In the genomic region with DNA sequence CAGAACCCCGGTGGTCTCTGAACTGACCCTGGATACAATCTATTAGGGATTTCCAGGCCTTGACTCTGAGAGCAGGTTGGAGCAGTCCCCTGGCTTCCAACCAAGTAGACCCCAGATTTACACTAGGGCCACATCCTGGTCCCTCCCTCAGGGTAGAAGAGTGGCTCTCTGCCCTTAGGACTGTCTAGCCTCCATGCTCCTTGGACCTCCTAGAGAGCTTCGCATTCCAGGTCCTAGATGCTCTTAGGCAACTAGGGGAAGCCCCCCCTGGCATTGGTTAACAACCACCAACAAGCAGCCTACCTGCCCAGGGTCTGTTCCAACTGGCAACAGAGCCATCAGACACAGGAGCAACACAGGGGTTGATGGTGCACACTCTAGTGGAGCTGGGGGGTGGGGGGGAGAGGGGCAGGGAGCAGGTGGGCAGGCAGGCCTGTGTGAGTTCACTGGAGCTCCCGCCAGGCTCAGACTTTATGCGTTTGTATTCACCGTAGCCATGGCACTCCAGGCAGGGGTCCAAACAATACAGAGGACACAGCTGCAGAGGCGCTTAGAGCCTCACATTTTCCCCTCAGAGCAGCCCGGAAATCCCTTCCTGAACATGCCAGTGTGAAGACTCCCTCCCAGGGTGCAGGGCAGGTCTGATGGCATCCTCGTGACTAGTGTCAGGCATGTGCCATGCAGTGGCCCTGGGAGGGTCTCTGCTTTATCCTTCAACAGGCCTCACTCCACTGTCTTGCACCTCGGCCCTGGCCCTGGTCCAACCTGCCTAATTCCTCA, we compare ENCODE assay signal across 9 mouse cellular contexts. TPM values are rescaled to one million over a fixed set of nuclear protein-coding genes. Genes with fewer than 3 reads are reported as not detected.
DNase-seq lines count a peak whose midpoint lies in the region; ATAC-seq and TF ChIP-seq lines count a peak whose summit lies in the region.
"Had no signal": no experiment of that assay in that cellular context is flagged by ENCODE, and none has a peak within 500 bp of the region (broad histone marks: within the 10 kb centered on the region; RNA-seq: fewer than 3 reads in every experiment).

No protein-coding gene starts in this region.

- H3K4me1 ChIP-seq in intestine, embryonic 14.5 days (replicated peaks; ENCODE audit: control insufficient read depth, insufficient read depth, low read length), result peaks cover 12% of the 10 kb centered on the region
- peaks cover 56% of the 10 kb centered on the region for H3K4me1 ChIP-seq in midbrain, embryonic 12.5 days

- H3K27ac ChIP-seq in intestine, embryonic 14.5 days (ENCODE audit: low read depth), result peak overlapping the region; percentile 51; the same call in 1 of the 2 replicates
- H3K27ac ChIP-seq in midbrain, embryonic 12.5 days (replicated peaks), result peak overlapping the region; percentile 75
- H3K27ac ChIP-seq: left cerebral cortex, adult 2 months had no signal

- no peaks in the 10 kb centered on the region for H3K27me3 ChIP-seq in intestine, embryonic 14.5 days (replicated peaks; ENCODE audit: control insufficient read depth, insufficient read depth, low read length)
- no peaks in the 10 kb centered on the region for H3K27me3 ChIP-seq in midbrain, embryonic 12.5 days

- no peak overlapping the region for H3K4me3 ChIP-seq in intestine, embryonic 14.5 days (ENCODE audit: low read depth, low read length)
- H3K4me3 ChIP-seq in midbrain, embryonic 12.5 days, result no peak overlapping the region
- H3K4me3 ChIP-seq: left cerebral cortex, adult 2 months had no signal

- TF ChIP-seq POLR2A in brain, embryonic 14.5 days (IDR thresholded peaks at IDR 0.05; ENCODE audit: borderline replicate concordance, extremely low read depth, insufficient read depth, insufficient read length, poor library complexity, severe bottlenecking), result no peak

- 0 out of 2 replicates have a peak, but pooled peaks have one; percentile 38 for ATAC-seq in intestine, embryonic 14.5 days (replicated peaks; ENCODE audit: low FRiP score, low TSS enrichment, low read depth)
- peak; percentile 84 for ATAC-seq in midbrain, embryonic 12.5 days (ENCODE audit: low FRiP score, low read depth)

- peak; percentile 30 for DNase-seq in NIH3T3 (ENCODE audit: low read depth)
- DNase-seq in brain, embryonic 14.5 days (ENCODE audit: low read depth), result peak; percentile 93
- peak; percentile 98 for DNase-seq in heart, adult 11 months
- no peak for DNase-seq in intestine, embryonic 14.5 days (ENCODE audit: low spot score)
- no peak for DNase-seq in natural killer cell, adult 2 months (ENCODE audit: low spot score in 2 of 2)
- no peak for DNase-seq in cerebellum, adult 11-12 months
- no peak for DNase-seq in cerebellum, postnatal 36 days

- no peak overlapping the region for H3K4me2 ChIP-seq in intestine, embryonic 14.5 days (ENCODE audit: low read length)
- H3K4me2 ChIP-seq in midbrain, embryonic 12.5 days (replicated peaks), result 0 out of 2 replicates have a peak overlapping the region, but pooled peaks have one; percentile 9

- WGBS in intestine, embryonic 14.5 days, result 57% methylated on average over 9 of the region's 9 CpGs
- WGBS in midbrain, embryonic 12.5 days, result 29% methylated on average over 9 of the region's 9 CpGs

- no peak overlapping the region for H3K9ac ChIP-seq in intestine, embryonic 14.5 days (ENCODE audit: low read length)
- peak overlapping the region; percentile 11; the same call in 1 of the 2 replicates for H3K9ac ChIP-seq in midbrain, embryonic 12.5 days (replicated peaks)

- no peaks in the 10 kb centered on the region for H3K9me3 ChIP-seq in intestine, embryonic 14.5 days (ENCODE audit: control insufficient read depth, low read length)
- H3K9me3 ChIP-seq in midbrain, embryonic 12.5 days, result no peaks in the 10 kb centered on the region

- no peak for TF ChIP-seq CTCF in brain, embryonic 14.5 days (IDR thresholded peaks at IDR 0.05; ENCODE audit: borderline replicate concordance, extremely low read depth, insufficient read depth, insufficient read length)

- H3K36me3 ChIP-seq in intestine, embryonic 14.5 days (ENCODE audit: control insufficient read depth, insufficient read depth, low read length), result no peaks in the 10 kb centered on the region
- H3K36me3 ChIP-seq in midbrain, embryonic 12.5 days, result peaks cover 13% of the 10 kb centered on the region; the same call in 1 of the 2 replicates

RNA-seq across cellular contexts. Expression of gene Spsb4, which starts 46.8 kb away (rescaled TPM):
- polyA plus RNA-seq in brain, embryonic 14.5 days (2012; rRNA removed), result 24.8 and 28.6 TPM in 2 replicates
- 28.3 and 33.2 TPM in 2 replicates for polyA plus RNA-seq in intestine, embryonic 14.5 days (2014; fragmentation: Nextera tagmentation; extraction: Ambion mirVana)
- 122 and 126 TPM in 2 replicates for polyA plus RNA-seq in midbrain, embryonic 12.5 days (2016; fragmentation: Nextera tagmentation; extraction: Ambion mirVana)

Comparison
In these comparisons a context has a peak if more than half of its experiments do, and no peak if none do; other contexts are left out.
1. DNase-seq: peak in NIH3T3 (single experiment), brain, embryonic 14.5 days (single experiment) and heart, adult 11 months (single experiment); none in intestine, embryonic 14.5 days (single experiment), natural killer cell, adult 2 months (0 of 2), cerebellum, adult 11-12 months (single experiment) and cerebellum, postnatal 36 days (0 of 2).